27 mouse cellular contexts compared by ENCODE assay signal in the genomic region with DNA sequence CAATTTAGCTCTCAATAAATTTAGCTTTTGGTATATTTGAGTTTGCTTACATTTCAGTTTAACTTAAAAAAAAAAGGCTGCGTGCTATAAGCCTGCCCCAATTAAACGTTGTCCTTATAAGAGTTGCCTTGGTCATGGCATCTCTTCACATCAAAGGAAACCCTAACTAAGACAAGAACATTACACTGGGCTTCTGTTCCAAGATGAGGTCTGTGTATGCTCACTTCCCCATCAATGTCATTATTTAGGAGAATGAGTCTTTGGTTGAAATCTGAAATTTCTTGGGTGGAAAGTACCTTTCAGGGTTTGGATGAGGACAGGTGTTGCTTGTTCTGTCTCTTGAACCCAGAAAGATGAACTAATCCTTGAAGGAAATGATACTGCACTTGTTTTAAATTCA.
"Had no signal": no experiment of that assay in that cellular context is flagged by ENCODE, and none has a peak within 500 bp of the region (broad histone marks: within the 10 kb centered on the region; RNA-seq: fewer than 3 reads in every experiment).

No protein-coding gene starts in this region.

- H3K27ac ChIP-seq: embryonic facial prominence, embryonic 10.5 days; embryonic facial prominence, embryonic 12.5 days; embryonic facial prominence, embryonic 13.5 days; embryonic facial prominence, embryonic 15.5 days; forebrain, embryonic 10.5 days; forebrain, embryonic 12.5 days; forebrain, embryonic 13.5 days; forebrain, embryonic 15.5 days; heart, adult 2 months had no signal

- DNase-seq: cerebellum, adult 9-10 months; cerebellum, adult 9-11 months; cerebellum, postnatal 10 days; cerebellum, postnatal 14 days; cerebellum, postnatal 25 days; cerebellum, postnatal 36 days; embryo, embryonic 11 days; forebrain, postnatal 0 days; gastrocnemius, adult 2 months; gastrocnemius, postnatal 10 days; gastrocnemius, postnatal 14 days; gastrocnemius, postnatal 25 days; gastrocnemius, postnatal 36 days; heart, adult 11 months; heart, adult 18-20 months; heart, adult 2 months had no signal

- H3K9me3 ChIP-seq: embryonic facial prominence, embryonic 10.5 days; embryonic facial prominence, embryonic 12.5 days; embryonic facial prominence, embryonic 13.5 days; embryonic facial prominence, embryonic 15.5 days; forebrain, embryonic 10.5 days; forebrain, embryonic 12.5 days; forebrain, embryonic 13.5 days; forebrain, embryonic 15.5 days had no signal

- H3K4me2 ChIP-seq: embryonic facial prominence, embryonic 12.5 days; embryonic facial prominence, embryonic 13.5 days; embryonic facial prominence, embryonic 15.5 days; forebrain, embryonic 12.5 days; forebrain, embryonic 13.5 days; forebrain, embryonic 15.5 days had no signal

- H3K4me3 ChIP-seq: embryonic facial prominence, embryonic 10.5 days; embryonic facial prominence, embryonic 12.5 days; embryonic facial prominence, embryonic 13.5 days; embryonic facial prominence, embryonic 15.5 days; erythroblast, embryonic 14.5 days; forebrain, embryonic 10.5 days; forebrain, embryonic 12.5 days; forebrain, embryonic 13.5 days; forebrain, embryonic 15.5 days; gastrocnemius, adult 2 months; heart, adult 2 months had no signal

- ATAC-seq: forebrain, embryonic 13.5 days; forebrain, embryonic 14.5 days; forebrain, embryonic 15.5 days; forebrain, embryonic 16.5 days; forebrain, postnatal 0 days had no signal

- H3K4me1 ChIP-seq: embryonic facial prominence, embryonic 10.5 days; embryonic facial prominence, embryonic 12.5 days; embryonic facial prominence, embryonic 13.5 days; embryonic facial prominence, embryonic 15.5 days; forebrain, embryonic 10.5 days; forebrain, embryonic 12.5 days had no signal

- H3K9ac ChIP-seq: embryonic facial prominence, embryonic 12.5 days; embryonic facial prominence, embryonic 13.5 days; embryonic facial prominence, embryonic 15.5 days; forebrain, embryonic 12.5 days; forebrain, embryonic 13.5 days; forebrain, embryonic 15.5 days; forebrain, postnatal 0 days had no signal

- H3K27me3 ChIP-seq: embryonic facial prominence, embryonic 12.5 days; embryonic facial prominence, embryonic 13.5 days; embryonic facial prominence, embryonic 15.5 days; forebrain, embryonic 12.5 days; forebrain, embryonic 13.5 days; forebrain, embryonic 15.5 days had no signal

- H3K36me3 ChIP-seq: embryonic facial prominence, embryonic 12.5 days; embryonic facial prominence, embryonic 13.5 days; embryonic facial prominence, embryonic 15.5 days; forebrain, embryonic 10.5 days; forebrain, embryonic 12.5 days; forebrain, embryonic 15.5 days had no signal
